Mouse (Mus musculus): ENCODE data around the gene Dcaf17.

DNA sequence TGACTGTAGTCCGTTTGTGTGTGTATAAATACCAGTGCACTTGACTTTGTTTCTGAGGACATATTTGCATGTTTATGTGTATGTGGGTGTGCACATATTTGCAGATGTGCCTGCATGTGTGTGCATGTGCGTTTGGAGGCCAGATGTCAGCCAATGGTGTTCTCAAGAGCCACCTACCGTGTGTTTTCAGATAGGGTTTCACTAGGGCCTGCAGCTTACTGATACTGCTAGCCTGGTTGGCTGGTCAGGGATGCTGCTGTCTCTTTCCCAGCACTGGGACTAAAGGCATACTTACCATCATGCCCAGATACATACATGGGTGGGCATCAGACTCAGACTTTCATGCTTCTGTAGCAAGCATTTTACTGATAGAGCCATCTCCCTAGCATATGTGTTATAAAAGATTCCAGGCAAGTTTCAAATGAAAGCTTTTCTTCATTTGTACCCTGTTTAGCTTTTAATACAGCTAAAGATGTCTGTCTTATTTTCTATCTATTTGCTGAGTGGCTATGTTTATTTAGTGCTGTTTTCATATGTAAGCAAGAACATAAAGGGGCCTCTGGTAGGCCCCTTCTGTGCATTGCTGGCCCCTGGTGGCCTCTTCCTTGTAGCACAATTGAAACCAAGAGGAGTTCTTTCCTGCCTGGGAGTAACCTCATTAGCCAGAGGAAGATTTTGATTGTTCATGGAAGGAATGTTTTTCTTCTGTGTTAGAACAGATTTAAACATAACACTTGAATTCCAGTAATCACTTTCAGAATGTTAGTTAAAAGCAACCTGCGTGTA is 35.7 kb downstream of the Dcaf17 start:
- TF ChIP-seq CTCF (IDR thresholded peaks at IDR 0.05) = peak; percentile 62
- no peak for TF ChIP-seq EP300 (IDR thresholded peaks at IDR 0.05)
